Mouse (Mus musculus): ENCODE results near the gene Zfyve21.

GRCm38 (mm10) chr12:111812611-111813010, 1.4 kb upstream of the Zfyve21 start:
- TF ChIP-seq TCF12 (IDR thresholded peaks at IDR 0.05; ENCODE audit: insufficient read depth, poor library complexity, severe bottlenecking) (no peak), POLR2A (IDR thresholded peaks at IDR 0.05; ENCODE audit: insufficient read length, low read depth) (no peak), POLR2AphosphoS2 (IDR thresholded peaks at IDR 0.05; ENCODE audit: insufficient read length, low read depth) (peak; percentile 71), MAX (IDR thresholded peaks at IDR 0.05; ENCODE audit: low read depth) (no peak), TCF3 (IDR thresholded peaks at IDR 0.05; ENCODE audit: insufficient read length, low read depth) (no peak), E2F4 (IDR thresholded peaks at IDR 0.05; ENCODE audit: insufficient read depth) (no peak), USF1 (IDR thresholded peaks at IDR 0.05; ENCODE audit: low read depth) (no peak), MYOD1 (IDR thresholded peaks at IDR 0.05; ENCODE audit: control insufficient read depth in 1 of 3, insufficient read length in 2 of 3, low read depth in 2 of 3) (no peak), MYOG (IDR thresholded peaks at IDR 0.05; ENCODE audit: control insufficient read depth in 1 of 3, insufficient read depth in 1 of 3, insufficient read length in 2 of 3, low read depth in 2 of 3) (no peak)
